Comparison of ENCODE assay signal across 9 mouse cellular contexts in the genomic region with DNA sequence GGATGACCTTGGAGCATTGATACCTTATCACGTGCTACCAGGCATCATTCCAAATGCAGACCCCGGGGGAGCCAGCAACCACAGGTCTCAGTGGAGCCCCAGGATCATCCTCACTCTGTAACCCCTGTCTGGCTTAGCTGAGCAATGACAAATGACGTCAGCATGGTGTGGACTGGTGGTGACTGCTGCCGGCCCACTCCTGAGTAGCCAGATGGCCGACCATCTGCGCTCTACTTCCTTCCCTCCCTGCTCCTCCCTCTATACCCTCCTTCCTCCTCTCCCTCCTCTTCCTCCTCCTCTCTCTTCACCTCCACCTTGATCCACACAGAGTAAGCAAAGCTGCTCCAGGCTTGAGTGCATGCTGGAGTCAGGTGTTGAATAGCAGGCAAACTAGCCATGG. TPM values are rescaled to one million over a fixed set of nuclear protein-coding genes. Genes with fewer than 3 reads are reported as not detected.
A peak's percentile ranks its signal among the peaks of the same experiment; 100 is the strongest.
DNase-seq lines count a peak whose midpoint lies in the region; ATAC-seq and TF ChIP-seq lines count a peak whose summit lies in the region.
"Had no signal": no experiment of that assay in that cellular context is flagged by ENCODE, and none has a peak within 500 bp of the region (broad histone marks: within the 10 kb centered on the region; RNA-seq: fewer than 3 reads in every experiment).

No protein-coding gene starts in this region.

- no peaks in the 10 kb centered on the region for H3K36me3 ChIP-seq in midbrain, embryonic 10.5 days
- no peaks in the 10 kb centered on the region for H3K36me3 ChIP-seq in midbrain, embryonic 16.5 days (ENCODE audit: control insufficient read depth, insufficient read depth, low read length)
- no peaks in the 10 kb centered on the region for H3K36me3 ChIP-seq in neural tube, embryonic 15.5 days
- H3K36me3 ChIP-seq: G1E had no signal

- no peak overlapping the region for H3K9ac ChIP-seq in midbrain, embryonic 16.5 days (ENCODE audit: low read depth, low read length)
- H3K9ac ChIP-seq in neural tube, embryonic 15.5 days (replicated peaks) = no peak overlapping the region

- intact Hi-C loops in gastrocnemius, adult 2 months (cut with DNase I) = no loop called here

- no peak for ATAC-seq in midbrain, embryonic 16.5 days
- ATAC-seq in common myeloid progenitor, adult 5-6 weeks (replicated peaks; ENCODE audit: low read depth, poor library complexity, severe bottlenecking) = 0 out of 2 replicates have a peak, but pooled peaks have one; percentile 22
- ATAC-seq in neural tube, embryonic 15.5 days (ENCODE audit: low FRiP score) = no peak

- WGBS in midbrain, embryonic 10.5 days = 74% methylated on average over 6 of the region's 6 CpGs
- 58% methylated on average over 6 of the region's 6 CpGs for WGBS in midbrain, embryonic 16.5 days
- WGBS in cerebellum, adult 2 months = 8% methylated on average over 6 of the region's 6 CpGs
- WGBS in neural tube, embryonic 15.5 days = 43% methylated on average over 6 of the region's 6 CpGs

- H3K27ac ChIP-seq in midbrain, embryonic 10.5 days (replicated peaks) = peak overlapping the region; percentile 4; the same call in 1 of the 2 replicates
- no peak overlapping the region for H3K27ac ChIP-seq in midbrain, embryonic 16.5 days (ENCODE audit: low read length)
- H3K27ac ChIP-seq in cerebellum, adult 2 months (ENCODE audit: insufficient read depth, low read length) = peak overlapping the region; percentile 30
- H3K27ac ChIP-seq in neural tube, embryonic 15.5 days (replicated peaks) = peak overlapping the region; percentile 72; the same call in 1 of the 2 replicates
- no peak overlapping the region for H3K27ac ChIP-seq in gastrocnemius, adult 2 months

- peaks cover 4% of the 10 kb centered on the region; the same call in 1 of the 2 replicates for H3K9me3 ChIP-seq in midbrain, embryonic 10.5 days (replicated peaks)
- H3K9me3 ChIP-seq in midbrain, embryonic 16.5 days (replicated peaks; ENCODE audit: control insufficient read depth, low read length, poor library complexity, severe bottlenecking) = no peaks in the 10 kb centered on the region
- H3K9me3 ChIP-seq in neural tube, embryonic 15.5 days (replicated peaks) = 0 out of 2 replicates have a peak, but pooled peaks cover 1% of the 10 kb centered on the region

- TF ChIP-seq POLR2A in cerebellum, adult 2 months (IDR thresholded peaks at IDR 0.05; ENCODE audit: borderline replicate concordance, insufficient read depth, low read length) = no peak

- no peak for TF ChIP-seq CTCF in cerebellum, adult 2 months (IDR thresholded peaks at IDR 0.05; ENCODE audit: borderline replicate concordance, insufficient read depth, low read depth, low read length)
- TF ChIP-seq CTCF in gastrocnemius, adult 2 months (IDR thresholded peaks at IDR 0.05) = no peak

- DNase-seq in midbrain, embryonic 10.5 days (ENCODE audit: low spot score) = no peak
- DNase-seq in cerebellum, adult 2 months = peak; percentile 85 to 92
- DNase-seq in lung, adult 18-20 months = no peak
- no peak for DNase-seq in gastrocnemius, adult 2 months
- DNase-seq: lung, postnatal 14 days had no signal

- H3K27me3 ChIP-seq in midbrain, embryonic 10.5 days (ENCODE audit: low read depth, poor library complexity, severe bottlenecking) = peaks cover 5% of the 10 kb centered on the region
- no peaks in the 10 kb centered on the region for H3K27me3 ChIP-seq in midbrain, embryonic 16.5 days (ENCODE audit: control insufficient read depth, insufficient read depth, low read depth, low read length)
- no peaks in the 10 kb centered on the region for H3K27me3 ChIP-seq in cerebellum, adult 2 months (ENCODE audit: control insufficient read depth, insufficient read depth, low read length)
- no peaks in the 10 kb centered on the region for H3K27me3 ChIP-seq in neural tube, embryonic 15.5 days (replicated peaks)

- H3K4me2 ChIP-seq in midbrain, embryonic 16.5 days (ENCODE audit: low read length) = no peak overlapping the region
- H3K4me2 ChIP-seq in neural tube, embryonic 15.5 days = no peak overlapping the region

- H3K4me1 ChIP-seq in midbrain, embryonic 10.5 days = peaks cover 49% of the 10 kb centered on the region
- peaks cover 7% of the 10 kb centered on the region; the same call in 1 of the 2 replicates for H3K4me1 ChIP-seq in midbrain, embryonic 16.5 days (ENCODE audit: control insufficient read depth, insufficient read depth, low read length)
- peaks cover 52% of the 10 kb centered on the region for H3K4me1 ChIP-seq in cerebellum, adult 2 months (ENCODE audit: control insufficient read depth, insufficient read depth, low read length)
- peaks cover 50% of the 10 kb centered on the region for H3K4me1 ChIP-seq in neural tube, embryonic 15.5 days

- H3K4me3 ChIP-seq in midbrain, embryonic 10.5 days = no peak overlapping the region
- no peak overlapping the region for H3K4me3 ChIP-seq in midbrain, embryonic 16.5 days (ENCODE audit: low read depth, low read length)
- no peak overlapping the region for H3K4me3 ChIP-seq in cerebellum, adult 2 months (replicated peaks; ENCODE audit: insufficient read depth, low read depth, low read length)
- H3K4me3 ChIP-seq in neural tube, embryonic 15.5 days (replicated peaks) = no peak overlapping the region
- H3K4me3 ChIP-seq in gastrocnemius, adult 2 months = no peak overlapping the region

RNA-seq across cellular contexts. Expression of gene Ncor2, which starts 43.7 kb away (rescaled TPM):
- 16.2 and 19.1 TPM in 2 replicates for polyA plus RNA-seq in midbrain, embryonic 10.5 days (2016; fragmentation: Nextera tagmentation; extraction: Ambion mirVana)
- polyA plus RNA-seq in midbrain, embryonic 16.5 days (2015; fragmentation: Nextera tagmentation; extraction: Ambion mirVana) = 19.9 and 22.9 TPM in 2 replicates
- 86.8 and 93.2 TPM in 2 replicates for polyA plus RNA-seq in cerebellum, adult 2 months (2012; rRNA removed)
- 9.7 and 16.9 TPM in 2 replicates for total RNA-seq in common myeloid progenitor, adult 5-6 weeks (2017)
- 24.2 and 28.5 TPM in 2 replicates for polyA plus RNA-seq in neural tube, embryonic 15.5 days (2015; fragmentation: Nextera tagmentation; extraction: Ambion mirVana)
- total RNA-seq in gastrocnemius, adult 2 months (2021) = 100 to 1,000 TPM; 123 to 153 TPM
- total RNA-seq: G1E had no signal

Comparison
In these comparisons a context has a peak if more than half of its experiments do, and no peak if none do; other contexts are left out.
1. H3K27ac ChIP-seq: peak in midbrain, embryonic 10.5 days (single experiment), cerebellum, adult 2 months (single experiment) and neural tube, embryonic 15.5 days (single experiment); none in midbrain, embryonic 16.5 days (single experiment) and gastrocnemius, adult 2 months (single experiment).
2. DNase-seq: peak in cerebellum, adult 2 months (2 of 2); none in midbrain, embryonic 10.5 days (single experiment), lung, adult 18-20 months (0 of 2) and gastrocnemius, adult 2 months (single experiment).